Mouse (Mus musculus): Measurements from ENCODE around the gene Isca2.

The Isca2 gene

GRCm38 (mm10) chr12:84772726-84773441, at the start of gene Isca2, which contains the start of gene Npc2:
TSS of gene Isca2 (plus strand) at chr12:84773251.
TSS of gene Npc2 (minus strand) at chr12:84773152.
- DNase-seq = peak; percentile 94 to 99

- DNase-seq = no peak
These were observed 46.7 kb upstream of the Isca2 start for GRCm38 (mm10) chr12:84726391-84726790.

- DNase-seq = no peak
These were observed 46.1 kb upstream of the Isca2 start for GRCm38 (mm10) chr12:84726986-84727385.

- DNase-seq = no peak
These were observed 45.6 kb upstream of the Isca2 start for GRCm38 (mm10) chr12:84727434-84727833.

GRCm38 (mm10) chr12:84728421-84728820, 44.6 kb upstream of the Isca2 start:
- no peak for DNase-seq

- no peak for DNase-seq
These were observed 39.7 kb upstream of the Isca2 start for GRCm38 (mm10) chr12:84733366-84733765.

GRCm38 (mm10) chr12:84743496-84743895, 29.6 kb upstream of the Isca2 start:
- DNase-seq = peak in 1 of 2 experiments; percentile 13

- DNase-seq = no peak
These were observed 27.4 kb upstream of the Isca2 start for GRCm38 (mm10) chr12:84745700-84746099.

GRCm38 (mm10) chr12:84748134-84748533, 24.9 kb upstream of the Isca2 start:
- no peak for DNase-seq

GRCm38 (mm10) chr12:84750661-84751060, 22.4 kb upstream of the Isca2 start:
- peak; percentile 54 to 72 for DNase-seq

- DNase-seq = peak; percentile 56 to 71
These were observed 20.7 kb upstream of the Isca2 start for GRCm38 (mm10) chr12:84752131-84752977.

- peak; percentile 53 to 70 for DNase-seq
These were observed 17.9 kb upstream of the Isca2 start for GRCm38 (mm10) chr12:84755008-84755695.

GRCm38 (mm10) chr12:84756016-84756415, 17.0 kb upstream of the Isca2 start:
- DNase-seq = no peak

GRCm38 (mm10) chr12:84759063-84759462, 14.0 kb upstream of the Isca2 start:
- DNase-seq = peak; percentile 41 to 47

- peak in 1 of 2 experiments; percentile 40 for DNase-seq
These were observed 10.5 kb upstream of the Isca2 start for GRCm38 (mm10) chr12:84762532-84762931.

- DNase-seq = no peak
These were observed 9.4 kb upstream of the Isca2 start for GRCm38 (mm10) chr12:84763577-84764218.

- no peak for DNase-seq
These were observed 8.3 kb upstream of the Isca2 start for GRCm38 (mm10) chr12:84764756-84765155.

- no peak for DNase-seq
These were observed 7.5 kb upstream of the Isca2 start for GRCm38 (mm10) chr12:84765506-84765905.

- DNase-seq = no peak
These were observed 6.8 kb upstream of the Isca2 start for GRCm38 (mm10) chr12:84766113-84766735.

- DNase-seq = no peak
These were observed 5.5 kb upstream of the Isca2 start for GRCm38 (mm10) chr12:84767510-84767909.

- no peak for DNase-seq
These were observed 3.4 kb upstream of the Isca2 start for GRCm38 (mm10) chr12:84769624-84770023.

- DNase-seq = no peak
These were observed 1.0 kb upstream of the Isca2 start for GRCm38 (mm10) chr12:84771981-84772520.

Data from thymus, postnatal 36 days (tissue).